Mouse (Mus musculus) left cerebral cortex, postnatal 10 days (tissue): ENCODE results near the gene Eif2ak4. TPM values are rescaled to one million over a fixed set of nuclear protein-coding genes. Genes with fewer than 3 reads are reported as not detected.

Experiments
- DNase-seq, 2 experiments: peaks; one replicate each; pipeline ENCODE4 v3.0.0; 2021 to 2022; ENCODE audit warnings: low spot score in 2 of 2, mixed read lengths in 1 of 2; ENCODE audit errors: extremely low spot score in 1 of 2
- intact Hi-C: fragments of 180-260 bp; cut with DNase I; formaldehyde crosslinking; loops from one replicate; pipeline ENCODE4 v1.15.1; 2025
- total RNA-seq, 2 experiments: library from RNA; stranded (reverse); gene quantifications; 2 replicates each; pipeline ENCODE4 v1.2.3; 2021

The Eif2ak4 gene
- total RNA-seq, 2 experiments from 2014 or later = 20.1 to 20.8 TPM

DNA sequence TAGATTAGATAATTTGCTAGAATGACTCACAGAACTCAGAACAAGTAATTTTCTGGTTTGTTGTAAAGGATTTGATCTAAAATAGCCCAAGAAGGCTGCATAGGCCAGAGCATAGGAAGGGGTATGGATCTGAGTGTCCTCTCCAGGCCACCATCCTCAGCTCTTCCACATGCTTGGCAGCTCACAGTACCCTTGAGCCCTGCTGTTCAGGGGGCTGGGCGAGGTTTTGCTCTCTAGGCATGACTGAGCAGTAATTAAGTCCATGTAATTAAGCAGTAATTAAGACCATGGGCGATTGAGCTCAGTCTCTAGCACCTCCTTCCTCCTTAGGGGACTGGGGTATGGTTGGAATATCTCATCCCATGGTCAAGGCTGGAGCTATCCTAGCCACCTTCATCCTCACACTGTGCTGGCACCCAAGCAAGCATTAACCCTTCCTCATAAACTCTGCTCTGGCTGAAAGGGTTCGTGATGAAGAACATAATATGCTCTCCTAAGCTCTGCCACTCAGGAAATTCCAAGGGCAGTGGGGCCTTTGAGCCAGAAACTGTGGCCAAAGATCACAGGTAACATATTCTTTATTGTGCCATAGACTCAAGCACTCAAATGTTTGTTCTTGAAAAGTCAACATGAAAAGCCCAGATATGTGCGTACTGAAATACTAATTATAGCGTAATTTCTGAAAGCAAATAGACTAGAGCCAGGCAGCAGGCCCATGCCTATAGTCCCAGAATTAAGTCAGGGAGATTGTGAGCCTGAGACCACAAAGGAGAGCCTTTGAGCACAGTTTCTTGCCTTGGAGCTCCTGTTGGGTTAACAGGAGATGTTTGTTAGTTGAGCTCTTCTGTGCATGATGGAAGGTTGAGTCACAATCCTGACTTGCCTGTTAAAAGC lies 13.7 kb downstream of the Eif2ak4 start:
- intact Hi-C loops = no loop called here
- no peak for DNase-seq

DNA sequence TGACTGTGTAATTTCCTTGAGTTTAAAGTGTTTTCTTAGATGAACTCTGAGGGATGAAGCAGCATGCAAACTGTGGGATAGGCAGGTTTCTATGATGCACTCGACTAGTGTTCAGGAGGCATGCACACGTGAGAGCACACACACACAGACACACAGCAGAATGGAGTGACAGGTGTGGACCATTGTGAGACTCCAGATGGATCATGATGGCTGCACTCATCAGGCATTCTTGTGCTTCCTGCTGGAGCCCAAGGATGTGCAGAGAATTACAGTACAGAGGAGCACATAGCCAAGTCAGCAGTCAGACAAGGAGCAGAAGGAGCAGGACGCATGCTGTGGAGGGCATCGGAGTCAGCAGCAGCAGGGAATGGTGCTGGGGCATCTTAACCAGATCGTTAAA lies 15.9 kb downstream of the Eif2ak4 start:
- intact Hi-C loops = no loop called here
- DNase-seq = no peak

- intact Hi-C loops = no loop called here
- DNase-seq = no peak
These were observed 17.1 kb downstream of the Eif2ak4 start for GRCm38 (mm10) chr2:118405568-118405967.

GRCm38 (mm10) chr2:118406811-118407210 lies 18.4 kb downstream of the Eif2ak4 start:
- no peak for DNase-seq
- intact Hi-C loops = no loop called here

DNA sequence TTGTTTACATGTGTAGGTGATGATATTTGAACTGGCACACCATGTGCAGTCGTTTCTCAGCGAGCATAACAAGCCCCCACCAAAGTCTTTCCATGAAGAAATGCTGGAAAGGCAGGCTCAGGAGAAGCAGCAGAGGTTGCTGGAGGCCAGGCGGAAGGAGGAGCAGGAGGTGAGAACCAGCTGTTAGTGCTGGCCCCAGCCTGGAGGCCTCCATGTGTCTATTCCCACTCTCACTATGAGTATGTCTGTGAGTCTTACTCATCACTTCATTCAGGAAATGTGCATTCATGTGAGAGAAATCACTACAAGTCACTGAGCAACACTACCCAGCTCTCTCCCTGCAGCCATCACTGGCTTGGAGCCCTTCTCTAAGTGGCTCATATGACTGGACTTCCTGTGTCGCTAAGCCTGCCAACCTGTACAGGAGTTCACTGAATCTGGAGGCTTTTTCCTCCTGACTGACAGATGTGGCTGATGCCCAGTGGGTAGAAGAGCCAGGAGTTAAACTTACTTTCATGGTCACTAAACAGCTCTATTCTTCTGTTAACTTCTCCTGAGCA lies 20.0 kb downstream of the Eif2ak4 start:
- DNase-seq = no peak
- intact Hi-C loops = no loop called here

DNA sequence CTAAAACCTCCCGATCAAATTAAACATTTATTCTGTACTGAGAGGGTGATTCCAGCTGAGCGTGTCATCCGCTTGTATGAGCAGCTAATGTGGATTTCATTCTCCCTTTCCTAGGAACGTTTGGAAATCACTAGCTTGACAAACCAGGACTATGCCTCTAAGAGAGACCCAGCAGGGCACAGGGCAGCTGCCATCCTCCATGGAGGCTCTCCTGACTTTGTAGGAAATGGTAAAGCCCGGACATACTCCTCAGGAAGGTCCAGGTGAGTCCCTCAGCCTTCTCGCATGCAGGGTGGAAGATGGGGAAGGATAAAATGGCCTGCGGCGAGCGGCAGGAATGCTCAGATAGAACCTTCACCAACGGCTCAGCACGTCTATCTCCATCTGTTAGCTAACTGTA lies 24.4 kb downstream of the Eif2ak4 start:
- intact Hi-C loops = no loop called here
- no peak for DNase-seq

DNA sequence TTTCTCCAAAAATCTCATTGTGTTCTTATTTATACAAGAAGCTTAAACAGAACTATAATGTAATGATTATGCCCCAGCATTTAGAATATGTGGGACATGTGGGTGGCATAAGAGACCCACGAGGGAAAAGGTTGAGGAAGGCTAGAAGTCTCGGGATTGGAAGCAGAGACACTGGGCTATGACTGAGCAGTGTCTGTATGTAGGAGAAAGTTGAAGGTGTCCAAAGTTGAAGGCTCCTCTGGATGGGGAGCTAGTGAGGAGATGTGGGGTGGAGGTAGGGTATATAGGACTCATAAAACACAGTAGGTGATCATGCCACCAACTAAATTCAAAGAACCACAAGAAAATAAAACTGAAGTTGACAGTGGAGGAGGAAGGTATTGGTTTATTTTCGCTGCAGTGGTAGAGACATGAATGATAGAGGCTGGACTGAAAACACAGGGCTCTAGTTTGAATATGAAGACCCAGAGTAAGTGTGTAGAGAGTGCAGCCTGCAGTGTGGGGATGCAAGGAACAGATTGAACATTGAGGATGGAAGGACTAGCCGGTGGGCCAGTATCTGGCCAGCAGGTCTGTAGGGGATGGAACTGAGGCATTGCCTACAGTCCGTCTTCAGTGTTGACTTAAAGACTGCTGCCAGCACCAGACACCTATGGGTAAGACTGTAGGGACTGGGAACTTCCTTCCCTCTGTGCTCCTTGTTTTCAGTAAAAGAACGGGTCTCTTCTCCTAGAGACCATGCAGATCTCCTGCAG lies 27.4 kb downstream of the Eif2ak4 start:
- intact Hi-C loops = no loop called here
- DNase-seq = no peak

GRCm38 (mm10) chr2:118418076-118418475 lies 29.7 kb downstream of the Eif2ak4 start:
- intact Hi-C loops = no loop called here
- DNase-seq = no peak

DNA sequence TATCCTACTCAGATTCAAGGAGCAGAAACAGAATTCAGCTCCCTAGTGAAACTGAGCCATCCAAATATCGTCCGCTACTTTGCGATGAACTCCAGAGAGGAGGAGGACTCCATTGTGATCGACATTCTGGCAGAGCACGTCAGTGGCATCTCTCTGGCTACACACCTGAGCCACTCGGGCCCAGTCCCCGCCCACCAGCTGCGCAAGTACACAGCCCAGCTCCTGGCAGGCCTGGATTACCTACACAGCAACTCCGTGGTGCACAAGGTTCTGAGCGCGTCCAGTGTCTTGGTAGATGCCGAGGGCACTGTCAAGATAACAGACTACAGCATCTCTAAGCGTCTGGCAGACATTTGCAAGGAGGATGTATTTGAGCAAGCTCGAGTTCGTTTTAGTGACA lies 33.5 kb downstream of the Eif2ak4 start:
- intact Hi-C loops = no loop called here
- no peak for DNase-seq

DNA sequence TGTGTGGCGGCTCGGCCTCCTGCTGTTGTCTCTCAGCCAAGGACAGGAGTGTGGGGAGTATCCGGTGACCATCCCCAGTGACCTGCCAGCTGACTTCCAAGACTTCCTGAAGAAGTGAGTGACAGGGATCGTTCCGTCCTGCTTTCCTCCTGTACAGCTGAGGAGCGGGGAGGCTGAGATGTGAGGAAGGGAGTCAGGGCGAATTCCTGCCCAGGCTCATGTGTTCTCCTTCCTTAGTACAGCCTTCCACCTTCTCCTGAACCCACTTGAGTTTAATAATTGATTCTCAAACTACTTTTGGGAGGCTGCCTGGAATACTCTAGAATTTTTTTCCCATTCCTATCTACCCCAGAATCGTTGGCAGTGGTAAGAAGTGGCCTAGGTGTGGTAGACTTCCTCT lies 34.0 kb downstream of the Eif2ak4 start:
- intact Hi-C loops = no loop called here
- DNase-seq = no peak

GRCm38 (mm10) chr2:118428296-118428695 lies 39.9 kb downstream of the Eif2ak4 start:
- no peak for DNase-seq
- intact Hi-C loops = no loop called here

- no peak for DNase-seq
- intact Hi-C loops = no loop called here
These were observed 40.9 kb downstream of the Eif2ak4 start for GRCm38 (mm10) chr2:118429297-118429696.

DNA sequence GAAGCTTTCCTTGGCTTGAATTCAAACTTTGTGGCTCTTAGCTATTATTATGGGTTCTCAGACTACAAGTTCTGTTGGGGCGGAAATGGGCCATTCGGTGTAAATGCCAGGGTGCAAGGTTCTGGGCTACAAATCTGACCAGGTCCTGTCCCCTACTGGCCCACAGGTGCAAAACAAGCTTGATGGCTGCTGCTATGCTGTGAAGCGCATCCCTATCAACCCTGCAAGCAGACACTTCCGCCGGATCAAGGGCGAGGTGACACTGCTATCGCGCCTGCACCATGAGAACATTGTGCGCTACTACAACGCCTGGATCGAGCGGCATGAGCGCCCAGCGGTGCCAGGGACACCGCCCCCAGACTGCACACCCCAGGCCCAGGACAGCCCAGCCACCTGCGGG lies 42.2 kb downstream of the Eif2ak4 start:
- intact Hi-C loops = no loop called here

DNA sequence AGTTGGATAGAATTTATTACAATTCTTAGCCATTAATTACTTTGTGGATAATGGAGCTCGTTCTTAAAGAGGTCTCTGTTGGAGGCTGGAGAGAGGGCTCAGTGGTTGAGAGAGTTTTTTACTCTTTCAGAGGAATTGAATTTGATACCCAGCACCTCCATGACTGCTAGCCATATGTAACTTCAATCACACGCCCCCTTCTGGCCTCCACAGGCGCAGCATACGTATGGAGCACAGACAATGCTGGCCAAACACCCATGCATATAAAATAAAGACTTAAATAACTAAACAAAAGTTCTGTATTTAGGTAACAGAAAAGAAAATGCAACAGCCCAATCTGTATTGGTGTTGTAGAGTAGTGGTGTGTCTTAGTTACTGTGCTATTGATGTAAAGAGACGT lies 43.2 kb downstream of the Eif2ak4 start:
- DNase-seq = no peak
- intact Hi-C loops = no loop called here

More for the DNA sequence above, 42.2 kb downstream of the Eif2ak4 start:
- DNase-seq = no peak

DNA sequence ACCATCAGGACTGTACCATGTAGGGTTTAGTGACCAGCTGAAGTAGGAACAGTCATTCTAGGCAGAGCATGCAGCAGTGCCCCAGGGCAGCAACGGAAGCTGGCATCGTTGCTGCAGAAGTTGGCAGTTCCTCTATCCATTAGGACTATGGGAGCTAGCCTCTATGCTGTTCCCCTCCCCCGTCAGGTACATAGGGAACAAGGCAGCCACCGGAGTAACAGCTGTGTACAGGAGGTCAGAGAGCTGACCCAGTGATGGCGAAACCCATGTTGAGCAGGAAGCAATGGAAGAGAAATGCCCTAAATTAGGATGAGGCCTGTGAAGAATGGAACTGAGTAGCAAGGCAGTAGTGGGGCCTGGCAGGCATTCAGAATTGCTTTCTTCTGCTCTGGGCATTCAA lies 53.8 kb downstream of the Eif2ak4 start:
- intact Hi-C loops = no loop called here
- DNase-seq = no peak

DNA sequence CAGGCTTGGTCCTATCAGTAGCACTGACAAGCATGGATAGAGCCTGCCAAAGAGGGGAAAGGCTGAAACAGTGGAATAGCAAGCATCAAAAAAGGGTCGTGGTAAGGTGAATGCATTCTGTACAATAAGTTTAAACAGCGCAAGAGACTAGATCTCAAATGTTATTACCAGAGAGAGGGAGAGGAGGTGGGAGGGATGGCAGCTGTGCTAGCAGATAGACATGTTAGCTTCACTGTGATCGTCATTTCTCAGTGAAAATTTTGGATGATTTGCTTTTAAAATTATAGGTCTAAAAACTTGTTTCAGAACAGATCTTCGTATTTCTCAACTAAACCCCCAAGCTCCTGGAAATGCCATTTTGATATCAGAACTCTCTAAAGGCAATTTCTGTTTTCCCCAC lies 54.3 kb downstream of the Eif2ak4 start:
- DNase-seq = no peak
- intact Hi-C loops = no loop called here

DNA sequence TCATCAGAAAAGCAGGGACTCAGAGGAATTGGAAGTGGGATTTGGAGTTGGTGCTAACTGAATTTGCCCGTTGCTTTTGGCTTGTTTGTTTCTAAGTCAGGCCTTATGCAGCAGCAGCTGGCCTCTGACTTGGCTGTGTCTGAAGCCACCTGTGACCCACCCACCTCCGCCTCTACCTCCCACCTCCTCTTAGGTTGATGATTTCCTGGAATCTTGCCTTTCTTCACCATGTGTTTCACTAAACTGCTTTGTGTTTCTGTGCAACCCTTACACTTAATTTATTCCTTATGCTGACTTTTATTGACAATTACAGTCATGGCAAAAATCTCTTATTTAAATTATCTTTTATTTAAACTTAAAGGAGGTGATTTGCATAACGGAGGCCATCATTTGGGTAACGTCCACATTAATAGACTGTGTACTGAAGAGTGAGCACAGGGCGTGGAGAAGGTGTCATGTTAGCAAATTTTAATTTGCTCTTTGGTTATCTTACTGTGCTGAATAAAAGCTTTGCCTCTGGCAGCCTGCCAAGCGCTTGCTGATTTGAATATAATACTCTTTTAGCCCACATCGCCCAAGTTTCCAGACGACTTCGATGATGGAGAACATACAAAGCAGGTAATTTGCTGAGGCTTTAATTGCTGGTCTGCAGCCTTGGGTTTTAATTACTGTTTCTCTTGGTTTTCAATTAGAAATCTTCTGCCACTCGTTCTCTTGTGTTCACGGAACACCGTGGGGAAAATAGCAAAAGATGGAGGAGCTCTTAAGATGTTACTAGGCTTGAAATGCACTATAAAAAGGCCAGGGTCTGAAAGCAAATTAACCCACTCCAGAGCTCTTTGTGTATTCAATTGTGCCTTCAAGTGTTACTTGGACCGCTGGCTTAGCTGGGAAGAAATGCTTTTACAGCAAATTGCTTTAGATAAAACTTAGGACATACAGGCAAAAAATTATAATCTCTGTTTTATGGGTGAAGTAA lies 57.6 kb downstream of the Eif2ak4 start:
- peak in 1 of 2 experiments; percentile 44 for DNase-seq

GRCm38 (mm10) chr2:118448181-118448580 lies 59.8 kb downstream of the Eif2ak4 start:
- intact Hi-C loops = no loop called here
- no peak for DNase-seq

More for the DNA sequence above, 57.6 kb downstream of the Eif2ak4 start:
- intact Hi-C loops = no loop called here

DNA sequence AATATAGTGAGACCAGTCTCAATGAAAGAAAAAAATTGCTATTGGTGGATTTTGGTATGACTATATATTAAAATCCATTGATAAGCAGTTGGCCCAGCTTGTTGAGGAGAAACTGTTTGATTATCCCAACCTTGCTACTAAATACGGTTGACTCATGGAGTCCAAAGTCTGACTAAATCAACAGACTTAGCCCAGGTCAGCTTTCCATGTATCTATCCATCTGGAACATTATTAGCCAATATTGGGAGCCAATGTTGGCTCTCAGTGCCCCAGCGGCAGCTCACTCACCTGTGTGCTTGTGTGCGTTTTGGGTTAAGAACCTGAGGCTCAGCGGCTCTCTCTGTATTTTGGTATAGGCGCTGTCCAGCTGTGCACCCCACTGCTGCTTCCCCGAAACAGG lies 62.6 kb downstream of the Eif2ak4 start:
- intact Hi-C loops = no loop called here
- DNase-seq = no peak
